Mouse (Mus musculus): ENCODE results near the gene Arg2. TPM values are rescaled to one million over a fixed set of nuclear protein-coding genes. Genes with fewer than 3 reads are reported as not detected.

The Arg2 gene
- 22.9 and 23.3 TPM in 2 replicates for polyA plus RNA-seq (2015; fragmentation: Nextera tagmentation; extraction: Ambion mirVana)

DNA sequence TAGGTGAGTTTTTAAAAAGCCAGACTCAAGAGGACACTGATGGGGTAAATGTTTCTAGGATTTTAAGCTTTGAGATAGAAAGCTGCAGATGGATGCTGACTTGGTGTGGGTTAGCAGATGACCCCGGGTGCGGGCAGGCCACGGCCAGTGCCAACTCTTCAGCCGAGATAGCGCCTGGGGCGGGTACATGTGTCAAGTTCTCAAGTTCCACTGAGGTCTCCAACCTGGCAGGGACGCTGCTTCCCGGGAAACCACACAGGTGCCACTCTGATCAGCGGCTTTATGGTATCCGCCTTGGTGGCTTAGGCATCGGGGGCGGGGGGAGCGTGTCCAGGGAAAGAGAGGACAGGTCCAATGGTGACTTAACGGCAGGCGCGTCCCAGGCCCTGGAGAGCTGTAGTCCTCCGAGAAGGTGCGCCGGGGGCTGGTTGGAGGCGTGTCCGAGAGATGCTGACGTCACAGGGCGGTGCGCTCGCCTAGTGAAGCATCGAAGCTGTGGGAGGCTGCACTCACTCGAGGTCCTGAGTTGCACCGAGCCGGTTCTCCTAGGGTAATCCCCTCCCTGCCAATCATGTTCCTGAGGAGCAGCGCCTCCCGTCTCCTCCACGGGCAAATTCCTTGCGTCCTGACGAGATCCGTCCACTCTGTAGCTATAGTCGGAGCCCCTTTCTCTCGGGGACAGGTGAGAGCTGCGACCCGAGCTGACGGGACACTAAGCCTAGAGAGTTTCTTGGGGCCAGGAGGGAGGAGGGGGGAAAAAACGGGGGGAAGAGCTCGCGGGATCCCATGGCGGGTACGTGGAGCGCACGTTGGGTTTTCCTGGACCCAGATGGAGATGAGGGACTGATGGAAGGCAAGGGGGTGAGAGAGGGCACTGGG is at the start of gene Arg2:
TSS of gene Arg2 (plus strand) at position 479 of the 879 bp plus-strand sequence.
- WGBS: under 1% methylated on average over 47 of the region's 47 CpGs
- no peaks in the 10 kb centered on the region for H3K36me3 ChIP-seq
- peak within 1 kb of the TSS; percentile 63 for H3K9ac ChIP-seq (replicated peaks)
- ATAC-seq: peak; percentile 96
- peaks cover 49% of the 10 kb centered on the region for H3K27me3 ChIP-seq
- peak within 1 kb of the TSS; percentile 47 for H3K4me3 ChIP-seq (replicated peaks)
- H3K4me1 ChIP-seq (replicated peaks): peaks cover 15% of the 10 kb centered on the region
- peak within 1 kb of the TSS; percentile 68 for H3K4me2 ChIP-seq (replicated peaks)
- 0 out of 2 replicates have a peak within 1 kb of the TSS, but pooled peaks have one; percentile 5 for H3K27ac ChIP-seq
- H3K9me3 ChIP-seq: no peaks in the 10 kb centered on the region

- under 1% methylated on average over 49 of the region's 53 CpGs for WGBS
- Histone ChIP-seq H3K4me2 (replicated peaks) (peak within 1 kb of the TSS; percentile 70), H3K4me1 (replicated peaks) (peaks cover 21% of the 10 kb centered on the region)
Measured at GRCm38 (mm10) chr12:79089182-79089812, 41.3 kb upstream of the Arg2 start, which contains the start of gene Pigh. Gene Pigh, minus strand, starts transcription at chr12:79089651.

DNA sequence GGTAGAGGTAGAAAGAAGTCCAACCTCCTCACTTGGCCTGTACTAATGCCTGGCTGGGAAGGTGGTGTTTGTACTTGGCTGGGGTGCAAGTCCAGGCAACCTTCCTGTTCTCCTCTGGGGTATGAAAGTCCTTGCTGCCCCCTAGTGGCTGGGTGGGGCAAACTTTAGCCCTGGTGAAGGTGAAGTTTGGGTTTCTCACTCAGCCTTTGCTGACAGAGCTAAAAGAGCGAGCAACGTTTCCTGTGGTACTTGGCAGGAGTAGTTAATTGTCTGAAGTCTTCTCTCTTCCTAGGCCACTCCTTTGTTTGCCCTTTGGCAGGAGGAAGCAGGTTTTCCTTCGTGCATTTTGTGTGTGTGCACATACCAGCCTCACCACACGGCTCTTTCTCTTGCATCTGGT is 38.0 kb upstream of the Arg2 start:
- WGBS: 59% methylated on average over 4 of the region's 4 CpGs

More at GRCm38 (mm10) chr12:79089182-79089812, 41.3 kb upstream of the Arg2 start, which contains the start of gene Pigh:
- peak; percentile 99 for ATAC-seq
- Histone ChIP-seq H3K27ac (peak within 1 kb of the TSS; percentile 64; the same call in 1 of the 2 replicates), H3K9me3 (no peaks in the 10 kb centered on the region), H3K4me3 (replicated peaks) (peak within 1 kb of the TSS; percentile 65), H3K9ac (replicated peaks) (peak within 1 kb of the TSS; percentile 86), H3K27me3 (no peaks in the 10 kb centered on the region), H3K36me3 (peaks cover 11% of the 10 kb centered on the region)

DNA sequence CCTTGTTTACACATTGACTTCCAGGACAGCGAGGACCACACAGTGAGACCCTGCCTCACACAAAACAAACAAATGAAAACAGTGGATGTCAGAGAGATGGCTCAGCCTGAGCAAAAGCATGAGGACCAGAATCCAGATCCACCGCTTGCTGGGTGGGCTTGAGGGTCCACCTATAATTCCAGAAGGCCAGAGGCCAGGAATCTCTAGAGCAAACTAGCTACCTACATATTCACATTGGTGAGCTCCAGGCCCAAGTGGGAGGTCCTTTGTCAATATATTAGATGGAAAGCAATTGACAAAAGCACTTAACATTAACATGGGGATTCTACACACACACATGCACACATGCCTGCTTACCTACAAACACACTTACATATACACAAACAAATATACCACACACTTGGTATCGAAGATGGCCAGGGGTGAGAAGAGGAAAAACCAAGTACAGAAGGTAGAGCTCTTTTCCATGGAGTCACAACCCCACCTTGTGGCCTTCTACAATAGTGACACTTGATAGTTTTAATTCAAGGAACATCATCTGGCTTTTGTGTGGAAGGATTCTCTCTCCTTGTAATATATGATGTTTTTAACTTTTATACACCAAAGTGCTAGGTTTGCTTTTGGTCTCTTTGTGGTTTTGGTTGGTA is 33.3 kb upstream of the Arg2 start:
- Histone ChIP-seq H3K36me3 (no peaks in the 10 kb centered on the region), H3K9me3 (no peaks in the 10 kb centered on the region), H3K27ac (no peak overlapping the region), H3K4me1 (replicated peaks) (no peaks in the 10 kb centered on the region), H3K4me3 (replicated peaks) (no peak overlapping the region), H3K4me2 (replicated peaks) (no peak overlapping the region), H3K9ac (replicated peaks) (no peak overlapping the region), H3K27me3 (0 out of 2 replicates have a peak, but pooled peaks cover 2% of the 10 kb centered on the region)
- ATAC-seq: no peak
- WGBS: 65% methylated on average over 3 of the region's 3 CpGs

More for the DNA sequence above, 38.0 kb upstream of the Arg2 start:
- ATAC-seq: no peak
- no peaks in the 10 kb centered on the region for H3K36me3 ChIP-seq
- H3K27ac ChIP-seq: no peak overlapping the region
- H3K9me3 ChIP-seq: no peaks in the 10 kb centered on the region
- H3K27me3 ChIP-seq: no peaks in the 10 kb centered on the region
- peaks cover 14% of the 10 kb centered on the region for H3K4me1 ChIP-seq (replicated peaks)
- H3K4me3 ChIP-seq (replicated peaks): no peak overlapping the region
- H3K4me2 ChIP-seq (replicated peaks): no peak overlapping the region
- H3K9ac ChIP-seq (replicated peaks): no peak overlapping the region

- H3K36me3 ChIP-seq: no peaks in the 10 kb centered on the region
- ATAC-seq: no peak
- no peaks in the 10 kb centered on the region for H3K4me1 ChIP-seq (replicated peaks)
- H3K9me3 ChIP-seq: no peaks in the 10 kb centered on the region
- H3K27me3 ChIP-seq: 0 out of 2 replicates have a peak, but pooled peaks cover 2% of the 10 kb centered on the region
- no peak overlapping the region for H3K9ac ChIP-seq (replicated peaks)
- WGBS: 89% methylated on average over 3 of the region's 3 CpGs
- H3K4me3 ChIP-seq (replicated peaks): no peak overlapping the region
- no peak overlapping the region for H3K4me2 ChIP-seq (replicated peaks)
- no peak overlapping the region for H3K27ac ChIP-seq
Measured at GRCm38 (mm10) chr12:79103773-79104172, 26.8 kb upstream of the Arg2 start.

GRCm38 (mm10) chr12:79104544-79104943 is 26.0 kb upstream of the Arg2 start:
- no peaks in the 10 kb centered on the region for H3K36me3 ChIP-seq
- H3K27ac ChIP-seq: no peak overlapping the region
- H3K4me3 ChIP-seq (replicated peaks): no peak overlapping the region
- no peak for ATAC-seq
- no peak overlapping the region for H3K4me2 ChIP-seq (replicated peaks)
- 68% methylated on average over 2 of the region's 2 CpGs for WGBS
- H3K4me1 ChIP-seq (replicated peaks): no peaks in the 10 kb centered on the region
- H3K27me3 ChIP-seq: 0 out of 2 replicates have a peak, but pooled peaks cover 2% of the 10 kb centered on the region
- H3K9me3 ChIP-seq: no peaks in the 10 kb centered on the region
- H3K9ac ChIP-seq (replicated peaks): no peak overlapping the region

DNA sequence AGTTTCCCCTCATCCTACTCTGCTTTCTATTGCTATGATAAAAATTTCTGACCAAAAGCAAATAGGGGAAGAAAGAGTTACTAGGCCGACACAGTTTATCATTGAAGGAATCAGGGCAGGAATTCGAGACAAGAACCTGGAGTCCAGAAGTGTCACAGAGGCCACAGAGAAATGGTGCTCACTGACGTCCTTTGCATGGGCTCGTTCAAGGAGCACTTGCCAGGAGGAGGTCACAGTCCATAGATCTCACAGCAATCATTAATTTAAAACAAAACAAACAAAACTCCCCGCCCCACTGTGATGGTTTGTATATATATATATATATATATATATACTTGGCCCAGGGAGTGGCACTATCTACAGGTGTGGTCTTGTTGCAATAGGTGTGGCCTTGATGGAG is 25.3 kb upstream of the Arg2 start:
- 91% methylated on average over 5 of the region's 5 CpGs for WGBS
- ATAC-seq: no peak
- Histone ChIP-seq H3K27me3 (0 out of 2 replicates have a peak, but pooled peaks cover 2% of the 10 kb centered on the region), H3K9me3 (no peaks in the 10 kb centered on the region), H3K9ac (replicated peaks) (no peak overlapping the region), H3K27ac (no peak overlapping the region), H3K4me1 (replicated peaks) (no peaks in the 10 kb centered on the region), H3K4me2 (replicated peaks) (no peak overlapping the region), H3K36me3 (no peaks in the 10 kb centered on the region), H3K4me3 (replicated peaks) (no peak overlapping the region)

DNA sequence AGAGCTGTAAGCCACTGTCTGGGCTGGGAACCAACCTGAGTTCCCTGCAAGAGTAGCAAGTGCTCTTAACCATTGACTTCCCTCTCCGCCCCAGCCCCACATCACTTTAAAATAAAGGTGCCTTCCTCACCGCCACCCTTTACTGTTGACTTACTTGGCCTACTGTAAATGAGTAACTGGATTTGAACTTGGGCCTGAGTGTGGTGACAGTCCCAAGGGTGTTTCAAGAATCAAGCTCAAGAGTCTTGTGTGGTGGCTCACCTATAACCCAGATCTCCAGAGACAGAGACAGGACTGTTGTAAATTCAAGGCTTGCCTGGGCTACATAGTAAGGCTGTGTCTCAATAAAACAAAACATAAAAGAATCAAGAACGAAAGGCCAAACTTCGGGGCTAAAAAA is 11.6 kb upstream of the Arg2 start:
- Histone ChIP-seq H3K9ac (replicated peaks) (no peak overlapping the region), H3K27ac (no peak overlapping the region), H3K4me1 (replicated peaks) (no peaks in the 10 kb centered on the region), H3K4me3 (replicated peaks) (no peak overlapping the region), H3K4me2 (replicated peaks) (no peak overlapping the region), H3K27me3 (no peaks in the 10 kb centered on the region), H3K36me3 (no peaks in the 10 kb centered on the region), H3K9me3 (no peaks in the 10 kb centered on the region)
- 93% methylated on average over 4 of the region's 4 CpGs for WGBS
- no peak for ATAC-seq

GRCm38 (mm10) chr12:79122820-79123219 is 7.8 kb upstream of the Arg2 start:
- H3K9me3 ChIP-seq: no peaks in the 10 kb centered on the region
- H3K9ac ChIP-seq (replicated peaks): no peak overlapping the region
- no peak overlapping the region for H3K4me3 ChIP-seq (replicated peaks)
- H3K4me1 ChIP-seq (replicated peaks): no peaks in the 10 kb centered on the region
- WGBS: 31% methylated on average over 3 of the region's 3 CpGs
- no peak overlapping the region for H3K4me2 ChIP-seq (replicated peaks)
- no peak for ATAC-seq
- H3K27ac ChIP-seq: no peak overlapping the region
- no peaks in the 10 kb centered on the region for H3K36me3 ChIP-seq
- H3K27me3 ChIP-seq: no peaks in the 10 kb centered on the region

DNA sequence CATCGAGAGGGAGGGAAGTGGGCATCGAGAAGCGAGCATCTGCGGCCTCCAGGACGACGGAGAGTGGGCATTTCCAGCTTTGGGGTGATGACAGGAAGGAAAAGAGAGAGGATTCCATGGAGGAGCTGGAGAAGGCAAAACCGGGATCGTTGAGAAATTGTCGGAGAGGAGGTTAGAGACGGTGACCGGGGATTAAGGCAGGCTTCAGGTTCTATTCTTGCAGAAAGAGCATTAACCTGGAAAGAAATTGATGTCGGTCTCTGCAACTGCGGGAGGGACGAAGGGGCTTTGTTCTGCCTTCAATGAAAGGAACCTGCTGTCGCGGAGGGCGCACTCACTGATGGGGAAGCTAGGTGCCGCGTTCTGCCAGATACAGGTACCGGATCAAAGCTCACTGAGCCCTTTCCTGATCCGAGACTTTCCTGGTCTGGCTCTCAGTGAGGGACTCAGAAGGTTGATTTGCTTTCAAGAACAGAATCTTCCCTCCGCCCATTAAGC is 650 bp downstream of the Arg2 start:
- ATAC-seq: no peak
- H3K4me3 ChIP-seq (replicated peaks): peak overlapping the region; percentile 47
- H3K9ac ChIP-seq (replicated peaks): peak overlapping the region; percentile 63
- no peak overlapping the region for H3K27ac ChIP-seq
- peaks cover 15% of the 10 kb centered on the region for H3K4me1 ChIP-seq (replicated peaks)
- peaks cover 49% of the 10 kb centered on the region for H3K27me3 ChIP-seq
- H3K36me3 ChIP-seq: no peaks in the 10 kb centered on the region
- H3K4me2 ChIP-seq (replicated peaks): peak overlapping the region; percentile 68
- WGBS: 1% methylated on average over 22 of the region's 22 CpGs
- H3K9me3 ChIP-seq: no peaks in the 10 kb centered on the region

DNA sequence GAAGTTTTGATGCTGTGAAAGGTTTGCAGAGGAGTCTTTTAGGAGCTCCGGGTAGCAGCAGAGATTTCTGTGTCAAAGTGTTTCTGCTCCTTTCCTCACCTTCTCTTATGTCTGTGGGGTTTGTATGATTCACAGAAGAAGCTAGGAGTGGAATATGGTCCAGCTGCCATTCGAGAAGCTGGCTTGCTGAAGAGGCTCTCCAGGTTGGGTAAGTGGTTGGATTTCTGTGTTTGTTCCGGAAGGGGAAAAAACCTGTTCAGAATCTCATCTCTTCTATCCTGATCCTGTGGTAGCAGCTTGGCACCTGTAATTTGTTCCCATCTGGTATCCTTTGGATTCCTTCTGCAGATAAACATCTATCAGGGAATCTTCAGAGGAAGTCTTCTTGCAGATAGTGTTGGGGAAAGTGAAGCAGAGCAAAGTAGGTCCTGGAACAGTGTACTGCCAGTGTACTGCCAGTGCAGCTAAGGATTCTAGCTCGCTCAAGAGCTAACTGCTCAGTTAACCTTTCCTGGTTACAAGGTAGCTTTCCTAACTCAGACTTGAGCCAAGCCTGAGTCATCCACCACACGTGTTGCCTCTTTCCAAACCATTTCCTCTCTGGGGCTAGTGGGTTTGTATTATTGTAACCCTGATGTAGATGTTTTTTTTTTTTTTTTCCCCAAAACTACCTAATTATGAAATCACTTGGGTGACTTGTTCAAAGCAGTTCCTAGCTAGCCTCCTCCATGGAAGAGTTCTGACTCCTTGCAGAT is 1.3 kb downstream of the Arg2 start:
- ATAC-seq: no peak
- no peak overlapping the region for H3K27ac ChIP-seq

More for the DNA sequence above, 1.3 kb downstream of the Arg2 start:
- Histone ChIP-seq H3K4me2 (replicated peaks) (peak overlapping the region; percentile 68), H3K4me3 (replicated peaks) (peak overlapping the region; percentile 47), H3K4me1 (replicated peaks) (peaks cover 15% of the 10 kb centered on the region), H3K9me3 (no peaks in the 10 kb centered on the region), H3K36me3 (no peaks in the 10 kb centered on the region), H3K9ac (replicated peaks) (peak overlapping the region; percentile 63), H3K27me3 (peaks cover 49% of the 10 kb centered on the region)
- WGBS: 37% methylated on average over 5 of the region's 5 CpGs

All from midbrain, embryonic 13.5 days (tissue).